Mouse (Mus musculus) E14TG2a.4 (cell line): Measurements from ENCODE around the gene Ubald2.

Source experiments
- CTCF ChIP-seq: conservative IDR thresholded peaks from 2 replicates; pipeline ENCODE4 v1.5.1; 2014; ENCODE audit warnings: low read length
- NANOG ChIP-seq: IDR thresholded peaks from 2 replicates; pipeline ENCODE4 v1.6.1; 2014; ENCODE audit warnings: borderline replicate concordance, low read length, mixed read lengths

DNA sequence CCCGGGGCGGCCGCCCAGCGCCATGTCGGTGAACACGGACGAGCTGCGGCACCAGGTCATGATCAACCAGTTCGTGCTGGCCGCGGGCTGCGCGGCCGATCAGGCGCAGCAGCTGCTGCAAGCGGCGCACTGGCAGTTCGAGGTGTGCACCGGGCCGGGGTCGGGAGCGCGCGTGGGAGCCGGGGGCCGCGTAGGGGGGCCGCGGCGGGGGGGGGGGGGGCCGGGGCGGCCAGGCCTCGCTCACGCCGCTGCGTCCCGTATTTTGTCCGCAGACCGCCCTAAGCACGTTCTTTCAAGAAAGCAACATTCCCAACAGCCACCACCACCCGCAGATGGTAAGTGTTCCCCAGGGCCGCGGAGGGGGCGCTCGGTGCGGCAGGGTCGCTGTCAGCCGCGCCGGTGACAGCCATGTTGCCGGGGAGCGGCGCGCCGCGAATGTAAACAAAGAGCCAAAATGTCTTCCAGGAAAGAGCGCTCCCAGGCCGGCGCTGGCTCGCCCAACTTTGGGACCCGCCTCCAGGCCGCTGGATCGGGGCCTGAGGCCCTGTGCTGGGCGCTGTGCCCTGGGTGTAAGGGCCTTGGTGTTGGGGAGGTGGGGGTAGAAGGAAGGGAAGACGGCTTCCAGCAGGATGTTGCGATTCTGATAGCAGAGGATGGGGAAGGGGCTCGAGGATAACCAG, 533 bp downstream of the Ubald2 start:
- TF ChIP-seq CTCF (no peak), NANOG (no peak)
